Mouse (Mus musculus) cerebellum, postnatal 36 days (tissue): ENCODE data around the gene Rapgef1.

ENCODE experiments used
- DNase-seq, 2 experiments: peaks; one replicate each; pipeline ENCODE4 v3.0.0; 2021 to 2022; ENCODE audit warnings: mixed read lengths in 2 of 2

Rapgef1 gene

GRCm38 (mm10) chr2:29672746-29673536, 53.4 kb downstream of the Rapgef1 start:
- DNase-seq, result no peak

GRCm38 (mm10) chr2:29674087-29674486, 54.6 kb downstream of the Rapgef1 start:
- DNase-seq, result peak; percentile 28 to 37

GRCm38 (mm10) chr2:29674545-29674944, 55.0 kb downstream of the Rapgef1 start:
- no peak for DNase-seq

- no peak for DNase-seq
Measured at GRCm38 (mm10) chr2:29675846-29676245, 56.3 kb downstream of the Rapgef1 start.

GRCm38 (mm10) chr2:29676513-29676912, 57.0 kb downstream of the Rapgef1 start:
- no peak for DNase-seq

GRCm38 (mm10) chr2:29677842-29678241, 58.3 kb downstream of the Rapgef1 start:
- DNase-seq, result no peak

GRCm38 (mm10) chr2:29678524-29678923, 59.0 kb downstream of the Rapgef1 start:
- DNase-seq, result no peak

- no peak for DNase-seq
Measured at GRCm38 (mm10) chr2:29679710-29680584, 60.4 kb downstream of the Rapgef1 start.

GRCm38 (mm10) chr2:29683261-29683999, 63.9 kb downstream of the Rapgef1 start:
- DNase-seq, result no peak

GRCm38 (mm10) chr2:29684498-29684897, 65.0 kb downstream of the Rapgef1 start:
- no peak for DNase-seq

- DNase-seq, result no peak
Measured at GRCm38 (mm10) chr2:29689014-29689413, 69.5 kb downstream of the Rapgef1 start.

GRCm38 (mm10) chr2:29689495-29689894, 70.0 kb downstream of the Rapgef1 start:
- DNase-seq, result no peak

- no peak for DNase-seq
Measured at GRCm38 (mm10) chr2:29691068-29691467, 71.5 kb downstream of the Rapgef1 start.

- DNase-seq, result no peak
Measured at GRCm38 (mm10) chr2:29691507-29691906, 72.0 kb downstream of the Rapgef1 start.

- DNase-seq, result no peak
Measured at GRCm38 (mm10) chr2:29692192-29692591, 72.7 kb downstream of the Rapgef1 start.

- no peak for DNase-seq
Measured at GRCm38 (mm10) chr2:29696207-29696800, 76.8 kb downstream of the Rapgef1 start.

GRCm38 (mm10) chr2:29698421-29699290, 79.1 kb downstream of the Rapgef1 start:
- no peak for DNase-seq

- no peak for DNase-seq
Measured at GRCm38 (mm10) chr2:29700898-29701297, 81.4 kb downstream of the Rapgef1 start.

- DNase-seq, result no peak
Measured at GRCm38 (mm10) chr2:29701393-29701792, 81.9 kb downstream of the Rapgef1 start.

- no peak for DNase-seq
Measured at GRCm38 (mm10) chr2:29702189-29702588, 82.7 kb downstream of the Rapgef1 start.
